Mouse (Mus musculus) heart, adult 8-10 months (tissue): Measurements from ENCODE around the gene Cope. TPM values are rescaled to one million over a fixed set of nuclear protein-coding genes. Genes with fewer than 3 reads are reported as not detected.

ENCODE experiments used
- DNase-seq: peaks from one replicate; pipeline ENCODE4 v3.0.0; 2022; ENCODE audit warnings: low spot score
- total RNA-seq, 4 experiments: library from RNA; stranded (reverse); gene quantifications; 2 replicates each; pipeline ENCODE4 v1.2.4; 2022

Cope gene
- total RNA-seq, 4 experiments from 2014 or later, result 148 to 165 (median 161) TPM

GRCm38 (mm10) chr8:70309311-70309710, 7.0 kb downstream of the Cope start:
- DNase-seq, result no peak

DNA sequence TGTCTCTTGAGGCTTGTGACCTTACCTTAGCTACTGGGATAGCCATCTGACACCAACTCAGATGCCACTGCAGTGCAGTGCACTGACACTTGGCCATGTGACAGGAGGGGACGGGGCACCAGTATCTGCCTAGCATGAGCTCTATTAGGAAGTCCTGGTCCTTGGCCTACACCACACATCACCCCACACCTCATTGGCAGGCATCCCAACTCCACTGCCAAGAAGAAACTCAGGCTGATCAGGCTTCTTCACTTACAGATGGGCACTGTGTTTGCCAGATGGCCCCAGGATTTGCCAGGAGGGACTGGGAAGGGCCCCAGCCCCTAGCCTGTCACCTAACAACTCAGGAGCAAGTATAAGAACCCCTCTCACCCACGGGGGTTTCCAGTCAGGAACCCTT, 11.1 kb downstream of the Cope start:
- DNase-seq, result no peak

GRCm38 (mm10) chr8:70315624-70316510, 13.5 kb downstream of the Cope start, which contains the start of gene Cers1:
Gene Cers1, plus strand, starts transcription at chr8:70315775.
- DNase-seq, result no peak

DNA sequence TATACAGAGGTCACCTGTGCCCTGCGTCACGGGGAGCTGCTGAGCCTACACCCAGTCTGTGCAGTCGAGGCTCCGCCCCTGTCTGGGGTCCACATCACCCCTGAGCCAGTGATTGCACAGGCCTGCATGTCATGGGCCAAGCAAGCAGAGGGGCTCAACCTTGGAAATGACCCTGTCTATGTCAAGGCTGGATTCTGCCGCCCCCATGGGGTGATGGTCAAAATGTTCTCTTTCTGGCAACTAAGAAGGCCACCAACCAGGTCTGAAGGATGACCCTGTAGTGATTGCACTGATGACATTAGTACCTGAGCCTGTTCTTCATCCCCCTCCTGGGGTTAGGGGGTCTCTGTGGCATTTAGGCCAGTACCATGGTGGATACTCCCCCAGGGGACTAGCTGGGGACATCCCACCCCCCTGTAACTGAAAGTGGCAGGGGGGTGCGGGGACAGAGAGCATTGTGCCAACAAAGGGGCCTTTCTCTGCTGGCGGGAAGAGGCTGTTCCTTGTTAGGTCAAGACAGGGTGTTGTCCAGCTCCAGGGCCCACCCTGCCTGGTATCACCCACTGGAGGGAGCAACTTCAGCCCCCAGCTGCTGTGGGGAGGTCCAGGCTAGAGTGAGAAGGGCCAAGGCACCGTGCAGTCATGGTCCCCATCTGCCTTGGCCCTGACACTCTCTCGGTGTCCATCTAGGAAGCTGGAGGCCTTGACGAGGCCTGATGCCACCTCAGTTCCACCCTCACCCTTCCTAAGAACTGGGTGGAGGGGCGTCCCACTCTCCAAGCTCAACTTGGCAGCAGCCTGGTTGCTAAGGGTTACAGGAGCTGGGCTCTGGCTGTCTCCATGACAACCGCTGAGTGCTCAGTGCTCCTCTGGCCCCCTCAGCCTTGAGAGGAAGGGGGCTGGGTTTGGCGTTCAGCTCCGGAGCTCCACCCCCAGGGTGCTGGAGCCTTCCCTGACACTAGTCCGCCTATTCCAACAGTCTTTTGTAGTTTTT, 14.5 kb downstream of the Cope start:
- DNase-seq, result no peak

DNA sequence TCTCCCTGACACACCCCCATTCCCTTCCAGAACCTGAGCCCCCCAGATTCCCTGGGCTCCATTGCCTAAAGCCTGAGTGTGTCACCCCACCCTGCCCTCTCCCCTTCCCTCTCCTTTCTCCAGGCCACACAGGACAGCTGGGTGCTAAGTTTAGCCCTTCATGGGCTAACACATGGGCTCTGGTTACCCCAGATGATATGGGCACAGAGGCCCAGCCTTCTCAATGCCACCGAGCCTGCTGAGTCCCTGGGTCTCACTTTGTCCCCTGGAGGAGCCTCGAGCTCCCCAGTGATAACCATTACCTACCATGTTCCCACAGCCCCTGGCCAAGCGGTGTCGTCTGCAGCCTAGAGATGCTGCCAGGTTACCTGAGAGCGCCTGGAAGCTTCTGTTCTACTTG, 15.6 kb downstream of the Cope start:
- DNase-seq, result no peak

DNA sequence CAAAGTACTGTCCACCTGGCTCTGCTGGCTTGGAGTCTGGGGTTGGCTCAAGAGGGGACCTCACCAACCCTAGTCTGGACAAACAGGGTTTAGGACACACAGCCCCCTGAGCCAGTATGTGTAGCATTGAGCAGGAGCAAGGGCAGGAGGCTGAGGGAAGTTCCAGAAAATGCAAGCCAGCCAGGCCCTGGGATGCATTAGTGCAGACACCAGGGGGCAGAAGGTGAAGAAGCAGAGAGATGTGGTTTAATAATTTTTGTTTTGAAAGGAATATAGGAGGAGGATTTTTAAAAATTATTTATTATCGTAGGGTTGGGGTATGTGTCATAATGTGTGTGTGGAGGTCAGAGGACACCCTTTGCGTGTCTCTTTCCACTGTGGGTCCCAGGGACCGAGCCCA, 21.4 kb downstream of the Cope start:
- no peak for DNase-seq

- DNase-seq, result no peak
Measured at GRCm38 (mm10) chr8:70327512-70327911, 25.2 kb downstream of the Cope start.

DNA sequence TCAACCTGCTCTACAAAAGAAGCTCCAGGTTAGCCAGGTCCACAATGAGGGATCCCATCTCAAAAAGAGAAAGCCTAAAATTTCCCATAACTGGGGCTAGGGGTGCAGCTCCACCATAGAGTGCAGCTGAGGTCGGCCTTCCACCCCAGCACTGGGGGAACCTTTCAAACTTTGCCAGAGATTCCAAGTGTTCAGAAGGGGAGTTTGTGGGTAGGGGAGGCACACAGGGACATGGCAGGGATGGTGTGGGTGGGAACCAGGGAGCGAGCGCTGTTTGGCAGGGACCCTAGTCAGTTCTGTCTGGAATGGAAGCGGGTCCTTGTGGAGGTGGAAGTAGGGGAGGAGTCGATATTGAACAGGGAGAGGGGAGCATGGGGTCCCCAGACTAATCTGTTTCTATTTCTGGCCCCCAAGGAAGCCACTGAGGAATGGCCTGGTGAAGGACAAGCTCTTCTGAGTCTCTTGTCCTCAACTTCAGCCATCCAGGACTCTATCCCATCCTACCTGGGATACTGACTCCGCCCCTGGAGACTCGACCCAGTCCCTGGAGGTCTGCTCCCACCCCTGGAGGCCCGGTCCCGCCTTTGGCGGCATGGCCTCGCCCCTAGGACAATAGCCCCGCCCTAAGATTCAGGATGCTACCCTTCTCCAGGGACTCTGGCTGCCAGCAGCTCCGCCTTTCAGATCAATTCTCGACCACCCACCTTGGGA, 27.0 kb downstream of the Cope start, which contains the start of gene Gdf1:
Gene Gdf1 (plus strand): TSS at position 694 of the 711 bp plus-strand sequence.
- DNase-seq, result no peak

DNA sequence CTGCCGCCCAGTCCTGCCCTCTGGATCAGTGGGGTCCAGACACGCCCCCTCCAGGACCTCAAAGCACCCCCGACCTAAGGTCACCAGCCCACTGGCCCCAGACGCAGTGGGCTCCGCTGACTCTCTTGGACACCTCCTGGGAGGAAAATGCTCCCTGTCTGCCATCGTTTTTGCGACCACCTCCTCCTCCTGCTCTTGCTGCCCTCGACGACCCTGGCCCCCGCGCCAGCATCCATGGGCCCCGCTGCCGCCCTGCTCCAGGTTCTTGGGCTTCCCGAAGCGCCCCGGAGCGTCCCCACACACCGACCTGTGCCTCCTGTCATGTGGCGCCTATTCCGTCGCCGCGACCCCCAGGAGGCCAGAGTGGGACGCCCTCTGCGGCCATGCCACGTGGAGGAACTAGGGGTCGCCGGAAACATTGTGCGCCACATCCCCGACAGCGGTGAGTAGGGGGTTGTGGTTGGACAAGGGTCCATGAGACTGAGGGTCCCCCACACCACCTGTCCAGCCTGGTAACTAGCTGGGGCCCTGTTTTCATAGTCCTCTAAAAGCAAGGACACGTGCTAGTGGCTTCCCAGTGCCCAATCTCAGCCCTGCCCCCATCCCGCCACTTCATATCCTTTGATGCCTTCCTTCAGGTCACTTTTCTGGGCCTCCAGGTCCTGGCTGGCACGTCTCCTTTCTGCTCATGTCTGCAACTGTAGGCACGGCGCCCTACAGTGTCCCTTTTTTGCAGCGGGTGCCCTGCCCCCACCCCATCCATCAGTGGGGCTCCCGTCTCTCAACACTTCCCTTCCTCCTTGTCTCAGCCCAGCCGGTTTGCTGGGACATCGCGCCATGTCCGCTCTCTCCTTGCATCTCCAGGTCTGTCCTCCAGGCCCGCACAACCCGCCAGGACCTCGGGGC, 27.8 kb downstream of the Cope start:
- no peak for DNase-seq

DNA sequence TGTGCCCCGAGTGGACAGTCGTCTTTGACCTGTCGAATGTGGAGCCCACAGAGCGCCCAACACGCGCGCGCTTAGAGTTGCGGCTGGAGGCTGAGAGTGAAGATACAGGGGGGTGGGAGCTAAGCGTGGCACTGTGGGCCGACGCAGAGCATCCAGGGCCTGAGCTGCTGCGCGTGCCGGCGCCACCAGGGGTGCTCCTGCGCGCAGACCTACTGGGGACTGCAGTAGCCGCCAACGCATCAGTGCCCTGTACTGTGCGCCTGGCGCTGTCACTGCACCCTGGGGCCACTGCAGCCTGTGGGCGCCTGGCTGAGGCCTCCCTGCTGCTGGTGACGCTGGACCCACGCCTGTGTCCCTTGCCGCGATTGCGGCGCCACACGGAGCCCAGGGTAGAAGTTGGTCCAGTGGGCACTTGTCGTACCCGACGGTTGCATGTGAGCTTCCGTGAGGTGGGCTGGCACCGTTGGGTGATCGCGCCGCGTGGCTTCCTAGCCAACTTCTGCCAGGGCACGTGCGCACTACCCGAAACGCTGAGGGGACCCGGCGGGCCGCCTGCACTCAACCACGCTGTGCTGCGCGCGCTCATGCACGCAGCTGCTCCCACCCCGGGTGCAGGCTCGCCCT, 28.5 kb downstream of the Cope start:
- no peak for DNase-seq

- DNase-seq, result no peak
Measured at GRCm38 (mm10) chr8:70331526-70331925, 29.2 kb downstream of the Cope start.

DNA sequence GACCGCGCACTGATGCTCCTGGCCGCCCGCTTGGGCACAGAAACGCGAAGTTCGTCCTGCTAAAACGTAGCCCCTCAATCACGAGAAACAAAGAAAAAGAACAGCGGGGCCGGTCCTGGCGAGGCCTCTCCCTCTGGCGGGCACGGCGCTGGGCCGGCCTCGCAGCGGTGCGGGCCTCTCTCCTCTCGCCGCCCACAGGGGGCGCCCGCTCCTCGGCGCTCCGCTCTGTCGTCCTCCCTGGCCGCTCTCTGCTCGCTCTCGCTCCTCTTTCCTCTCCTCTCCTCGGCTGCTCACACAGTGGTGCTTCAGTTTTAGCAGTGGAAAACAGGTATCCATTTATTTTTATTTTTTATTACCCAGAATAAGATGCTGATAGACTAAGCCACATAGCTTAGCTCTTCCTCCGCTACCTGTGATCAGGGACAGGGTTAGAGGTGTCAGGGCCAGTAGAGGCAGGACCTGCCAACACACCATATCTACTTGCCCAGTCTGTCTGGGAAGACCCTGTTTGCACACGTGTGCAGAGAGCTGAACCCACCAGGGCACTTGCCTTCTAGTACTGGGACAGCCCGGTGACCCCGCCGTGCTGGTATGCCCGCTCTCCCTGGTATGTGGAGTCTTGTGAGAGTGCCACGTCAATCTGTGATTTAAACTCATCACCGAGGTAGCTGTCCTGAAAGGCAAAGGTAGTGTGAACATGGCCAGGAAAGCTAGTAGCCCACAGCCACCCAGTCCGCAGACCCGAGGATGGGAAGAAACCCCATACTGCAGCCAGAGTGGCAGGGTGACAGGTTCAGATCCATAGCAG, 30.0 kb downstream of the Cope start:
- DNase-seq, result no peak

DNA sequence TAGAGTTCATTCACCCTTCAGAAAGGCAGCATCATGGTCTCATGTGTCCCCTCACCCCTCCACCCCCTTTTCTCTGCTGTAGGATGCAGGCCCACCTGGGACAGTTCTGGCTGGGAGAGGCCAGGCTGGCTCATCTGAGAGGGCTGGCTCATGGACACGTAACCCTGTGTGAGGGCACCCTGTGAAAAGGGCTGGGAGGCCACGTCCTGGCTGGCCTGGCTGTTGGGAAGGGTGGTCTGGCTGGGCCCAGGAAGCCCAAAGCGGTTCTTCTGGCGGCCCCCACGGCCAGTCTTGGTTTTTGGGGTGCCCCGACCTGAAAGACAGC, 30.5 kb downstream of the Cope start:
- DNase-seq, result no peak

DNA sequence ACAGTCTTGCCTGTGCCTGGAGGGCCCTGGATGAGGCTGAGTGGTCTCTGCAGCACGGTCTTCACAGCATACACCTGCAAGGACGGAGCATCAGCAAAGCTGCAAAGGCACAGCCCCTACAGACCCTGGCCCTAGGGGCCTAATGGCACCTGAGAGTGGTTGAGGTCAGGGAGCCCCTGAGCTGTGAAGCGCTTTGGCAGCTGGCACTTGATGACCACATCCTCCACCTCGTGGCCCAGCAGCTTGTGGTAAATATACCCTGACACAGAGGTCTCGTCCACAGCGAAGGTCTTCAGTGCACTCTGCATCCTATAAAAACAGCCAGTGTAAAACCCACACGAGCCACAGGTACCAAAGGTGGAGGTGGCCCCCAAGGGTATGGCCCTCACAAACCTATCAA, 36.6 kb downstream of the Cope start:
- no peak for DNase-seq

- DNase-seq, result no peak
Measured at GRCm38 (mm10) chr8:70340659-70341058, 38.3 kb downstream of the Cope start.

DNA sequence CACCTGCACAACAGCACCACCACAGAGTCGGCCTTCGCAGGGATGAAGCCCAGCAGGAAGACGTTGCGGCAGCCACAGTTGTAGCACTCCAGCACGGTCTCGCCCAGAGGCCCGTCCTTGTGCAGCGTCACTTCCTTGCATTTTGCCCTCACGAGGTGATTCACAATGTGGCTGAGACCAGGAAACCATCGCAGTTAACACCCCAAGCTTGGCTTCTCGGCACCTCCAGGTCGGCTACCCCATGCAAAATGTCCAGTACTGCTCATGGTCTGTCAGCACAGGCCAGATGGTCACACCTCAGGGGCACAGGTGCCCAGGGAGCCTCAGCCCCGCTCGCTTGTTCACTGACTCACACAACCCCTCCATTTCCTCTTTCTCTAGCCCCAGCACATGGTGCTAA, 39.7 kb downstream of the Cope start:
- no peak for DNase-seq

DNA sequence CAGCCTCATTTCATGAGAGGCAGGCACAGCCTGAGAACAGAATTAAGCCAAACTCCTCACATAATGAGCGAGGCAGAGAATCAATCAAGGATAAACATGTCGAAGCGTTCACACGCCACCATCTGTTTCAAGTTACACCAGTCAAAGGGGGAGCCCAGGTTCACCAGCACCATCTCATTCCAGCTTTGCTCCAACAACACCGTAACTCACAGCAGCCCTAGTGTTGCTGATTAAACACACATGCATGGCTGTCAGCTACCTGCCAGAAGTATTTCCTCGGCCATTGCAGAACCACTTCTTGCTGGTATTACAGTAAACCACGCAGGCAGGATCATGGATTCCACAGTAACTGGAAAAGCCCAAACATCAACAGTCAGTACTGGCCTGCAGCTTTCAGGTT, 40.8 kb downstream of the Cope start:
- DNase-seq, result no peak

DNA sequence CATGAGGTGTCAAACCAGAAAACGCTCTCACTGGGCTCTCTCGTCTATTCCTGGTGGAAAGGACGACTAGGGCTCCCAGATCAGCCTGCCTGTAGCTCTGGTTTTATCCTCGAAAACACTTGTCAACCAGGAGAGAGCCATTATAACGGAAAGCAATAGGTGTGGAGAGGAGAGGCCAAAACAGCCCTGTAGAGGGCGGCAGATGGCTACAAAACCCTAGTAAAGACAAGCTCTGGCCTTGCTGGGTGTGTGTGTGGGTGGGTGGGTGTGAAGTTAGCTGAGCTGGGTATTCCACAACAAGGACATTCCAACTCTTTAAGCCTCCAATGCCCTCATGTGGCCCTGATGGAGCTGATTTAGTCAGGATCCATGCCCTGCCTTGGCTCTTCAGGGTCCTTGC, 41.4 kb downstream of the Cope start:
- DNase-seq, result no peak

GRCm38 (mm10) chr8:70344279-70344678, 42.0 kb downstream of the Cope start:
- no peak for DNase-seq
